Mouse (Mus musculus): ENCODE measurements at regions not wholly inside any gene's neighbourhood (a gene's known extent, or its start where the extent isn't known, plus 50 kb on each side); places are given as distances from the start of the nearest gene placed in this dataset.

GRCm38 (mm10) chr10:96744167-96744777 lies 127.5 kb downstream of the Btg1 start:
- TF ChIP-seq CTCF (IDR thresholded peaks at IDR 0.05; ENCODE audit: extremely low read depth, insufficient read depth, insufficient read length, insufficient replicate concordance) (no peak), POLR2A (IDR thresholded peaks at IDR 0.05; ENCODE audit: low read depth, low read length) (no peak)
